8 mouse cellular contexts compared by ENCODE assay signal in the genomic region with DNA sequence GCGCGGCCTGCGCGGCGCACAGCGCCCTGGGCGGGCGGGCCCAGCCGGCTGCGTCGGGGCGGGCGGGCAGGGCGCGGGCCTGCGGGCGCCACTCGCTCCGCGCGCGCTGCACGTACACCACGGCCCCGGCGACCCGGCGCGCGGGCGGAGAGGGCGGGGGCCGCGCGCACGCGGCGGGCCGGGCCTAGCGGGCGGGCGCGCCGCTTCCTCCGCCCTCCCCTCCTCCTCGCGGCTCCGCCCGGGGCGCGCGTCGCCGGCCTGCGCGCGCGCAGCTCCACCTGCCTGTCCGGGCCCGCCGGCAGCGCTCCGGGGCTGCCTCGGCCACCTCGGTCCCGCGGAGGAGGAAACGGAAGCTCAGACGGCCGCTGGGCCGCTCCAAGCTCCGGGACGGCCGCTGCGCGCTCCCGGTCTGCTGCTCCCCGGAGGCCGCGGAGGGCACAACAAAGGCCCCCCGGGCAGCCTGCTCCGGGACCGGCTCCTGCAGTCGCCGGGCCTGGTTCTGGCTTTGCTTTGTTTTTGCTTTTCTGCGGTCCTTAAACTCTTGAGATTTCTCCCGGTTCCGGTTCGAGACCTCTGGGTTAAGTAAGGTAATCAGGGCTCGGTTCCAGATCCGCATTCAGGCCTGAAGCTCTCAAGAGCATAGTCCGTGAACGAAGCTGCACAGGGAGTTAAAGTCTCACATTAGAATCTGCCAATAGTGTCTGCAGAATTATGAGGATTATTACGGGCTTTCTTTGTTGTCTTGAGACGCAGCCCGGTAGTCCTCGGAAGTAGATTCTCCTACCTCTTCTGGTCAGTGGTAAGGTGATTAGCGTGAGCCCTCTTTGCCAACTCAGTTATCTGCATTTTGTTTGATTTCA. TPM values are rescaled to one million over a fixed set of nuclear protein-coding genes. Genes with fewer than 3 reads are reported as not detected.
DNase-seq lines count a peak whose midpoint lies in the region; ATAC-seq and TF ChIP-seq lines count a peak whose summit lies in the region.

A gene (minus strand): TSS at position 116 of the 860 bp plus-strand sequence.

- peaks cover 3% of the 10 kb centered on the region for H3K36me3 ChIP-seq in embryonic facial prominence, embryonic 10.5 days (replicated peaks)
- H3K36me3 ChIP-seq in limb, embryonic 12.5 days: 0 out of 2 replicates have a peak, but pooled peaks cover 9% of the 10 kb centered on the region
- H3K36me3 ChIP-seq in midbrain, embryonic 14.5 days (ENCODE audit: control insufficient read depth, insufficient read depth, low read length): no peaks in the 10 kb centered on the region
- H3K36me3 ChIP-seq in spleen, adult 2 months (ENCODE audit: control insufficient read depth, insufficient read depth, low read length): no peaks in the 10 kb centered on the region

- TF ChIP-seq POLR2A in spleen, adult 2 months (IDR thresholded peaks at IDR 0.05; ENCODE audit: low read depth, low read length): peak; percentile 83

- no peaks in the 10 kb centered on the region for H3K27me3 ChIP-seq in embryonic facial prominence, embryonic 10.5 days (replicated peaks; ENCODE audit: low read depth, poor library complexity, severe bottlenecking)
- H3K27me3 ChIP-seq in limb, embryonic 12.5 days: no peaks in the 10 kb centered on the region
- H3K27me3 ChIP-seq in midbrain, embryonic 14.5 days (ENCODE audit: control insufficient read depth, insufficient read depth, low read length): no peaks in the 10 kb centered on the region
- no peaks in the 10 kb centered on the region for H3K27me3 ChIP-seq in spleen, adult 2 months (ENCODE audit: control insufficient read depth, insufficient read depth, low read length)

- WGBS in embryonic facial prominence, embryonic 10.5 days: 4% methylated on average over 98 of the region's 98 CpGs
- WGBS in limb, embryonic 12.5 days: under 1% methylated on average over 33 of the region's 98 CpGs
- under 1% methylated on average over 53 of the region's 98 CpGs for WGBS in midbrain, embryonic 14.5 days
- 7% methylated on average over 79 of the region's 98 CpGs for WGBS in spleen, adult 2 months

- H3K27ac ChIP-seq in embryonic facial prominence, embryonic 10.5 days (replicated peaks): peak within 1 kb of the TSS; percentile 97
- H3K27ac ChIP-seq in limb, embryonic 12.5 days: peak within 1 kb of the TSS; percentile 96
- peak within 1 kb of the TSS; percentile 98 for H3K27ac ChIP-seq in midbrain, embryonic 14.5 days (replicated peaks; ENCODE audit: low read depth, low read length)
- peak within 1 kb of the TSS; percentile 89 for H3K27ac ChIP-seq in spleen, adult 2 months (ENCODE audit: insufficient read depth, low read length)

- peak within 1 kb of the TSS; percentile 88 for H3K4me3 ChIP-seq in embryonic facial prominence, embryonic 10.5 days
- H3K4me3 ChIP-seq in limb, embryonic 12.5 days (replicated peaks): peak within 1 kb of the TSS; percentile 85
- peak within 1 kb of the TSS; percentile 86 for H3K4me3 ChIP-seq in midbrain, embryonic 14.5 days (replicated peaks; ENCODE audit: low read depth, low read length)
- H3K4me3 ChIP-seq in spleen, adult 2 months (ENCODE audit: extremely low read depth, insufficient read depth, insufficient read length): peak within 1 kb of the TSS; percentile 63

- peak within 1 kb of the TSS; percentile 94 for H3K9ac ChIP-seq in limb, embryonic 12.5 days (replicated peaks)
- H3K9ac ChIP-seq in midbrain, embryonic 14.5 days (replicated peaks; ENCODE audit: low read length): peak within 1 kb of the TSS; percentile 95

- no peaks in the 10 kb centered on the region for H3K9me3 ChIP-seq in embryonic facial prominence, embryonic 10.5 days
- no peaks in the 10 kb centered on the region for H3K9me3 ChIP-seq in limb, embryonic 12.5 days
- no peaks in the 10 kb centered on the region for H3K9me3 ChIP-seq in midbrain, embryonic 14.5 days (ENCODE audit: control insufficient read depth, low read length)

- DNase-seq in urinary bladder, adult 18-20 months (ENCODE audit: low spot score in 2 of 2): peak; percentile 72 to 75
- DNase-seq in urinary bladder, postnatal 10 days (ENCODE audit: low spot score): no peak
- peak; percentile 88 for DNase-seq in embryonic facial prominence, embryonic 10.5 days (ENCODE audit: low spot score)
- DNase-seq in kidney, adult 11 months: peak; percentile 83
- DNase-seq in midbrain, embryonic 14.5 days: peak; percentile 95
- DNase-seq in spleen, adult 2 months (ENCODE audit: low read depth in 1 of 2, low spot score in 2 of 2): peak; percentile 42 to 74

- TF ChIP-seq CTCF in spleen, adult 2 months (IDR thresholded peaks at IDR 0.05; ENCODE audit: extremely low read depth, insufficient read depth, insufficient read length, insufficient replicate concordance): no peak

- peak; percentile 70 for ATAC-seq in granulocyte monocyte progenitor cell, adult 5-6 weeks (replicated peaks; ENCODE audit: poor library complexity, severe bottlenecking)
- peak; percentile 84 for ATAC-seq in limb, embryonic 12.5 days (ENCODE audit: insufficient number of reproducible peaks, insufficient read depth, low FRiP score, low TSS enrichment, low read depth)
- ATAC-seq in midbrain, embryonic 14.5 days (ENCODE audit: low FRiP score, low TSS enrichment): peak; percentile 87

- peak within 1 kb of the TSS; percentile 86 for H3K4me2 ChIP-seq in limb, embryonic 12.5 days
- H3K4me2 ChIP-seq in midbrain, embryonic 14.5 days (ENCODE audit: low read length): peak within 1 kb of the TSS; percentile 94

- peaks cover 46% of the 10 kb centered on the region for H3K4me1 ChIP-seq in embryonic facial prominence, embryonic 10.5 days
- H3K4me1 ChIP-seq in limb, embryonic 12.5 days (replicated peaks): peaks cover 38% of the 10 kb centered on the region
- peaks cover 34% of the 10 kb centered on the region for H3K4me1 ChIP-seq in midbrain, embryonic 14.5 days (ENCODE audit: control insufficient read depth, insufficient read depth, low read length)
- no peaks in the 10 kb centered on the region; the same call in 1 of the 2 replicates for H3K4me1 ChIP-seq in spleen, adult 2 months (ENCODE audit: control insufficient read depth, insufficient read depth, insufficient read length)

RNA-seq across cellular contexts. Expression of the gene that starts here (rescaled TPM):
- polyA plus RNA-seq in embryonic facial prominence, embryonic 10.5 days (2016; fragmentation: Nextera tagmentation; extraction: Ambion mirVana): 10.2 and 10.9 TPM in 2 replicates
- 24.1 and 24.6 TPM in 2 replicates for total RNA-seq in granulocyte monocyte progenitor cell, adult 5-6 weeks (2014; fragmentation: Nextera tagmentation)
- 16.3 and 23.5 TPM in 2 replicates for total RNA-seq in granulocyte monocyte progenitor cell, adult 5-6 weeks (2017)
- 12.8 and 13.0 TPM in 2 replicates for polyA plus RNA-seq in limb, embryonic 12.5 days (2016; fragmentation: Nextera tagmentation; extraction: Ambion mirVana)
- 24.5 and 25.1 TPM in 2 replicates for polyA plus RNA-seq in midbrain, embryonic 14.5 days (2014; fragmentation: Nextera tagmentation; extraction: Ambion mirVana)
- 12.1 and 15.2 TPM in 2 replicates for polyA plus RNA-seq in spleen, adult 2 months (2012; rRNA removed)
